Mouse (Mus musculus) heart, adult 18-20 months (tissue): Measurements from ENCODE around the gene Miga1. TPM values are rescaled to one million over a fixed set of nuclear protein-coding genes. Genes with fewer than 3 reads are reported as not detected.

Source experiments
- DNase-seq, 2 experiments: peaks; one replicate each; pipeline ENCODE4 v3.0.0; 2021 to 2022; ENCODE audit warnings: mixed read lengths in 1 of 2
- total RNA-seq, 2 experiments: library from RNA; stranded (reverse); gene quantifications; 2 replicates each; pipeline ENCODE4 v1.2.3; 2021

Gene Miga1
- total RNA-seq, 2 experiments from 2014 or later: 10.8 to 14.7 TPM

GRCm38 (mm10) chr3:152287810-152288209 lies 52.4 kb downstream of the Miga1 start:
- no peak for DNase-seq

- no peak for DNase-seq
Observed at GRCm38 (mm10) chr3:152284759-152285158, 55.4 kb downstream of the Miga1 start.

- no peak for DNase-seq
Observed at GRCm38 (mm10) chr3:152284306-152284705, 55.9 kb downstream of the Miga1 start.

- no peak for DNase-seq
Observed at GRCm38 (mm10) chr3:152282126-152282525, 58.1 kb downstream of the Miga1 start.

- no peak for DNase-seq
Observed at GRCm38 (mm10) chr3:152278431-152278830, 61.8 kb downstream of the Miga1 start.

GRCm38 (mm10) chr3:152277912-152278311 lies 62.3 kb downstream of the Miga1 start:
- DNase-seq: no peak

- DNase-seq: no peak
Observed at GRCm38 (mm10) chr3:152276935-152277334, 63.3 kb downstream of the Miga1 start.

GRCm38 (mm10) chr3:152275008-152275407 lies 65.2 kb downstream of the Miga1 start:
- no peak for DNase-seq

GRCm38 (mm10) chr3:152272974-152273685 lies 67.1 kb downstream of the Miga1 start:
- DNase-seq: peak in 1 of 2 experiments; percentile 28

GRCm38 (mm10) chr3:152271876-152272275 lies 68.3 kb downstream of the Miga1 start:
- DNase-seq: no peak

GRCm38 (mm10) chr3:152271071-152271710 lies 69.0 kb downstream of the Miga1 start:
- DNase-seq: no peak

GRCm38 (mm10) chr3:152268099-152268498 lies 72.1 kb downstream of the Miga1 start:
- no peak for DNase-seq

- no peak for DNase-seq
Observed at GRCm38 (mm10) chr3:152266036-152266421, 74.2 kb downstream of the Miga1 start, which contains the start of gene Nexn. TSS of gene Nexn (minus strand) at chr3:152266350.

- DNase-seq: peak; percentile 87 to 89
Observed at GRCm38 (mm10) chr3:152265351-152266035, 74.7 kb downstream of the Miga1 start.

- peak; percentile 54 to 64 for DNase-seq
Observed at GRCm38 (mm10) chr3:152264830-152265229, 75.4 kb downstream of the Miga1 start.

GRCm38 (mm10) chr3:152264374-152264773 lies 75.8 kb downstream of the Miga1 start:
- peak in 1 of 2 experiments; percentile 33 for DNase-seq

- DNase-seq: peak; percentile 74 to 78
Observed at GRCm38 (mm10) chr3:152261948-152262347, 78.3 kb downstream of the Miga1 start.

GRCm38 (mm10) chr3:152261436-152261835 lies 78.8 kb downstream of the Miga1 start:
- DNase-seq: peak in 1 of 2 experiments; percentile 29

GRCm38 (mm10) chr3:152260362-152260761 lies 79.8 kb downstream of the Miga1 start:
- no peak for DNase-seq

GRCm38 (mm10) chr3:152259409-152259808 lies 80.8 kb downstream of the Miga1 start:
- DNase-seq: peak; percentile 76 to 91

GRCm38 (mm10) chr3:152257528-152257927 lies 82.7 kb downstream of the Miga1 start:
- DNase-seq: no peak

GRCm38 (mm10) chr3:152250487-152250886 lies 89.7 kb downstream of the Miga1 start:
- no peak for DNase-seq

GRCm38 (mm10) chr3:152247708-152248107 lies 92.5 kb downstream of the Miga1 start:
- DNase-seq: no peak
